Mouse (Mus musculus): ENCODE results near the gene Rgr. TPM values are rescaled to one million over a fixed set of nuclear protein-coding genes. Genes with fewer than 3 reads are reported as not detected.
"Not testable (repeated sequence)": the region's sequence is repeated elsewhere in the genome, so short reads cannot be mapped to it uniquely, and the experiment has no call there.

Rgr gene
- polyA plus RNA-seq, 1 experiment from 2014 or later: not detected

- H3K4me2 ChIP-seq; H3K9ac ChIP-seq; H3K36me3 ChIP-seq; ATAC-seq (ENCODE audit: insufficient number of reproducible peaks, low FRiP score); H3K27ac ChIP-seq (ENCODE audit: poor library complexity, severe bottlenecking); H3K4me3 ChIP-seq; H3K27me3 ChIP-seq (replicated peaks); H3K4me1 ChIP-seq (replicated peaks); H3K9me3 ChIP-seq (replicated peaks): not testable (repeated sequence)
- 63% methylated on average over 6 of the region's 6 CpGs for WGBS
These were observed 48.0 kb downstream of the Rgr start for GRCm38 (mm10) chr14:37000780-37001179.

GRCm38 (mm10) chr14:36989784-36990183 lies 59.0 kb downstream of the Rgr start:
- Histone ChIP-seq H3K27ac (ENCODE audit: poor library complexity, severe bottlenecking) (no peak overlapping the region), H3K36me3 (no peaks in the 10 kb centered on the region), H3K4me2 (no peak overlapping the region), H3K9ac (no peak overlapping the region), H3K4me3 (no peak overlapping the region), H3K27me3 (replicated peaks) (no peaks in the 10 kb centered on the region), H3K4me1 (replicated peaks) (no peaks in the 10 kb centered on the region), H3K9me3 (replicated peaks) (no peaks in the 10 kb centered on the region)
- no peak for ATAC-seq (ENCODE audit: insufficient number of reproducible peaks, low FRiP score)

- no peak overlapping the region for H3K27ac ChIP-seq (ENCODE audit: poor library complexity, severe bottlenecking)
- H3K4me2 ChIP-seq: no peak overlapping the region
- no peaks in the 10 kb centered on the region for H3K9me3 ChIP-seq (replicated peaks)
- no peaks in the 10 kb centered on the region for H3K36me3 ChIP-seq
- ATAC-seq (ENCODE audit: insufficient number of reproducible peaks, low FRiP score): no peak
- no peak overlapping the region for H3K4me3 ChIP-seq
- WGBS: 74% methylated on average over 3 of the region's 3 CpGs
- no peaks in the 10 kb centered on the region for H3K4me1 ChIP-seq (replicated peaks)
- H3K27me3 ChIP-seq (replicated peaks): no peaks in the 10 kb centered on the region
- H3K9ac ChIP-seq: no peak overlapping the region
These were observed 63.1 kb downstream of the Rgr start for GRCm38 (mm10) chr14:36985693-36986092.

Other genes with a start within 250 kb of the Rgr start
- gene Ccser2, start 80.2 kb downstream of the Rgr start, polyA plus RNA-seq (2016; fragmentation: Nextera tagmentation; extraction: Ambion mirVana): 43.4 and 47.8 TPM in 2 replicates
- not detected in 2 replicates for gene Lrit1, start 5.9 kb upstream of the Rgr start, polyA plus RNA-seq (2016; fragmentation: Nextera tagmentation; extraction: Ambion mirVana)
- gene Lrit2, start 19.0 kb upstream of the Rgr start, polyA plus RNA-seq (2016; fragmentation: Nextera tagmentation; extraction: Ambion mirVana): not detected in 2 replicates
- 0.14 and 0.20 TPM in 2 replicates for gene Cdhr1, start 49.4 kb upstream of the Rgr start, polyA plus RNA-seq (2016; fragmentation: Nextera tagmentation; extraction: Ambion mirVana)
- gene 2610528A11Rik, start 65.1 kb upstream of the Rgr start, polyA plus RNA-seq (2016; fragmentation: Nextera tagmentation; extraction: Ambion mirVana): 0.96 and 1.8 TPM in 2 replicates
- gene Ghitm, start 86.3 kb upstream of the Rgr start, polyA plus RNA-seq (2016; fragmentation: Nextera tagmentation; extraction: Ambion mirVana): 366 and 371 TPM in 2 replicates

Measured in heart, embryonic 12.5 days (tissue).